Mouse (Mus musculus): ENCODE data around the gene Traf1.

The Traf1 gene

DNA sequence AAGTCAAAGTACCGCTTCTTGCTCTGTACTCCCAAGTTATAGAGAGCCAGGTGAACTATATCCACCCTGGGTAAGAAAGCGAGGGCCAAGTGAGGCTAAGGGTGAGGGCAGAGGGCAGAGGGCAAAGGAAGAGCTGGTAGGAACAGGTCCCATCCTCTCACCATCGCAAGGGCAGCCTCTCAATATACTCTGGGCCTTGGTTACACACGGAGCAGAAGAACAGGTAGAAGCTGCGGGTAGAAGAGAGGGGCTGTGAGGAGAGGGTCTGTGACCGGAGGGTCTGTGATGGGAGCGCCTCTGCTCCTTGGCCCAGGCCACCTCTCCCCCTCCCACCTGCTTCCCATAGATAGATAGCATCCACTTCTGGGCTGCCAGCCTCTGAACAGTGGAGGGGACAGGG is 58.4 kb downstream of the Traf1 start:
- in situ Hi-C loops (cut with MboI; ENCODE audit: low sequenced_read_pairs) = no loop called here

GRCm38 (mm10) chr2:34902731-34903130 is 58.8 kb downstream of the Traf1 start:
- in situ Hi-C loops (cut with MboI; ENCODE audit: low sequenced_read_pairs) = no loop called here

GRCm38 (mm10) chr2:34901726-34902125 is 59.8 kb downstream of the Traf1 start:
- in situ Hi-C loops (cut with MboI; ENCODE audit: low sequenced_read_pairs) = no loop called here

DNA sequence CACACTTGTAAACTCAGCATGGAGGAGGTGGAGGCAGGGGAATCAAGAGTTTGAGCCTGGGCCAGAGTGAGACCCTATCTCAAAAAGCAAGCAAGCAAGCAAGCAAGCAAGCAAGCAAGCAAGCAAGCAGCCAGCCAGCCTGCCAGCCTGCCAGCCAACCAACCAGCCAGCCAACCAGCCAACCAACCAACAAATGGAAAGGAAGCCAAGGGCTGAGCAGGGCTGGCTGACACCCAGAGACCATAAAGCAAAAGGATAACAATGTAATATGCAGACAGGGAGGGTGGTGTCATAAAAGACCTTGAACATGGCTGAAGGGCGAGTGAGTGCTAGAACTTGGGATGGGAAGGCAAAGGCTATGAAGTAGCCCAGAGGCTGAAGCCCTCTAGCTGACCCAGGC is 61.2 kb downstream of the Traf1 start:
- in situ Hi-C loops (cut with MboI; ENCODE audit: low sequenced_read_pairs) = no loop called here

DNA sequence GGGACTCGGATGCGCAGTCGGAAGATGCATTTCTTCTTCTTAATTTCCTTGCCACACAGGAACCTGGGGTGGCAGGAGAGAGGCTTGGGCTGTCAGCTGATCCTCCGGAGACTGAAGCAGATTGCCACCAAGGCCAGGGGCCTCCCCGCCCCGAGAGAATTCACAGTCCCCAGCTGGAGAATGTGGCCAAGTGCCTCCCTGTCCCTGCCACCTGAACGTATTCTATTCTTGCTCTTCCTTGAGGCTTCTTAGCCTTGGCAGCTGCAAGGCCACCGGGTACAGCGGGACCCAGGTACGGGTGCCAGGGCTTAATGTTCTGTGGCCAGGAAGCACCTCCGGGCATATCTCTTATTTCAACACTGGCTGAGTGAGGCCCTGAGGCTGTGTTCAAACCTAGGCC is 61.9 kb downstream of the Traf1 start:
- in situ Hi-C loops (cut with MboI; ENCODE audit: low sequenced_read_pairs) = no loop called here

DNA sequence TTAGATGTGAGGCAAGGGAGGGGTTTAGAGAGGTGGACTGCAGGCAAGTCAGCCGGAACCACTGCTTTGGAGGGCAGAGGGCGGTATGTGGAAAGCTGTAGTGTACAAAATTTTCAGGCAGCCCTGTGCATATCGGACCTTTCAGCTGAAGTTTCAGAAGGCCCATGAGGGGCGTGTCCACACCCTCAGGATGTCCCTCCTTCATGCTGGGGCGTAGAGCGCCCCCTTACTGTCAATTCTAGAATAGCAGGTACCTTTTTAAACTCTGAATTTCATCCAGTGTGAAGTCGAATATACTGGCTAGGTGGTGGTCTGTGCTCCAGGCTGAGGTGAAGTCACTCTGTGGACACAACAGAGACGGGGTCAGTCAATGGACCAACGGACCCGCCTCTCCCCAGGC is 63.8 kb downstream of the Traf1 start:
- in situ Hi-C loops (cut with MboI; ENCODE audit: low sequenced_read_pairs) = no loop called here

- in situ Hi-C loops (cut with MboI; ENCODE audit: low sequenced_read_pairs) = no loop called here
These were observed 64.6 kb downstream of the Traf1 start for GRCm38 (mm10) chr2:34896821-34897460.

DNA sequence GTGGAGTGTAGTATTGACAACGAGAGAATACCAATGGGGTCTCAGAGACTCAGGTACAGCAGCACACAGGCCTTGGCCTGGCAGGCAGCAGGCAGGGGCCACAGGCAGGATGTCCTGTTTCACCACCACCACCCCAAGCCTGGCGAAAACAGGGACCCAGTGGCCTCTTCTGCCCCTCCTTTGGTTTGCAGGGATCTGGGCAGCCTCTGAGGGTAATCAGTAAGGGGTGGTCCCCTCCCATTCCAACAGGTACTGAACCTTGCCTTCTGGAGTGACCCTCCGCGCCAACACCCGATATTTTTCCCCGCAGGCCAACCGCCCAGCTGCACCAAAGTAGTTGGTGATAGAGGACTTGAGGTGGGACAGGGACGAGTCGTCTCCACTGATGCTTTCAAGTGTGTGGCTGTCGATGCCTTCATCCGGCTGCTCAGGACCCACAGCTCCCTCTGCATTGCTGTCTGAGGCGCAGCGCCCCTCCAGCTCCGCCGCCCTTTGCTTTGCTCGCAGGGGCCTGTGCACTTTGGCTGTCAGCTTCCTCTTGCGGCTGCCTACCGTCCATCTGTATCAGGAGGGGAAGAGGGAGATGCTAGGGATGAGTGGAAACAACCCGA is 66.0 kb downstream of the Traf1 start:
- in situ Hi-C loops (cut with MboI; ENCODE audit: low sequenced_read_pairs) = no loop called here

GRCm38 (mm10) chr2:34893950-34894349 is 67.6 kb downstream of the Traf1 start:
- in situ Hi-C loops (cut with MboI; ENCODE audit: low sequenced_read_pairs) = no loop called here
